Comparison of ENCODE assay signal across 17 mouse cellular contexts in genomic region chr1:177366914-177367313, GRCm38 (mm10).
A peak's percentile ranks its signal among the peaks of the same experiment; 100 is the strongest.
DNase-seq lines count a peak whose midpoint lies in the region; ATAC-seq and TF ChIP-seq lines count a peak whose summit lies in the region.
"Had no signal": no experiment of that assay in that cellular context is flagged by ENCODE, and none has a peak within 500 bp of the region (broad histone marks: within the 10 kb centered on the region; RNA-seq: fewer than 3 reads in every experiment).

No protein-coding gene starts in this region.

- WGBS in heart, embryonic 11.5 days (ENCODE audit: insufficient replicate concordance): 76% methylated on average over 6 of the region's 6 CpGs
- 37% methylated on average over 6 of the region's 6 CpGs for WGBS in forebrain, embryonic 16.5 days
- WGBS in midbrain, embryonic 13.5 days: 29% methylated on average over 6 of the region's 6 CpGs
- 77% methylated on average over 6 of the region's 6 CpGs for WGBS in kidney, adult 2 months

- no peaks in the 10 kb centered on the region for H3K9me3 ChIP-seq in heart, embryonic 11.5 days (replicated peaks; ENCODE audit: control insufficient read depth, low read length)
- no peaks in the 10 kb centered on the region for H3K9me3 ChIP-seq in forebrain, embryonic 16.5 days (ENCODE audit: control insufficient read depth, low read length)
- H3K9me3 ChIP-seq in midbrain, embryonic 13.5 days: no peaks in the 10 kb centered on the region
- H3K9me3 ChIP-seq: limb, embryonic 10.5 days had no signal

- ATAC-seq in heart, embryonic 11.5 days (replicated peaks; ENCODE audit: insufficient number of reproducible peaks, low FRiP score, low TSS enrichment): no peak
- 0 out of 2 replicates have a peak, but pooled peaks have one; percentile 43 for ATAC-seq in forebrain, embryonic 16.5 days
- ATAC-seq in midbrain, embryonic 13.5 days: peak; percentile 89

- H3K4me2 ChIP-seq in heart, embryonic 11.5 days: no peak overlapping the region
- H3K4me2 ChIP-seq in forebrain, embryonic 16.5 days (ENCODE audit: low read length): no peak overlapping the region
- no peak overlapping the region for H3K4me2 ChIP-seq in midbrain, embryonic 13.5 days (replicated peaks)

- no peak overlapping the region for H3K27ac ChIP-seq in heart, embryonic 11.5 days (ENCODE audit: low read depth, low read length)
- no peak overlapping the region for H3K27ac ChIP-seq in forebrain, embryonic 16.5 days (ENCODE audit: low read length)
- H3K27ac ChIP-seq in midbrain, embryonic 13.5 days: no peak overlapping the region
- no peak overlapping the region for H3K27ac ChIP-seq in kidney, adult 2 months (ENCODE audit: insufficient read depth, low read depth, low read length)
- H3K27ac ChIP-seq: heart, adult 2 months; kidney, postnatal 0 days; limb, embryonic 10.5 days; macrophage had no signal

- DNase-seq in heart, adult 11 months: peak; percentile 71
- DNase-seq in brain, embryonic 14.5 days (ENCODE audit: low read depth): peak; percentile 65
- no peak for DNase-seq in kidney, adult 2 months
- no peak for DNase-seq in urinary bladder, postnatal 36 days (ENCODE audit: low spot score in 2 of 2)
- DNase-seq: adrenal gland, postnatal 36 days; gastrocnemius, postnatal 25 days; heart, adult 2 months; kidney, adult 18-20 months; liver; thymus, adult 18-20 months; thymus, postnatal 36 days had no signal

- H3K9ac ChIP-seq in heart, embryonic 11.5 days (ENCODE audit: low read depth, low read length): no peak overlapping the region
- H3K9ac ChIP-seq in forebrain, embryonic 16.5 days (replicated peaks; ENCODE audit: low read depth, low read length): no peak overlapping the region
- H3K9ac ChIP-seq in midbrain, embryonic 13.5 days (replicated peaks): no peak overlapping the region

- no peak overlapping the region for H3K4me3 ChIP-seq in heart, embryonic 11.5 days (ENCODE audit: low read depth, low read length)
- H3K4me3 ChIP-seq in forebrain, embryonic 16.5 days (replicated peaks; ENCODE audit: low read length): no peak overlapping the region
- H3K4me3 ChIP-seq in midbrain, embryonic 13.5 days (replicated peaks): no peak overlapping the region
- no peak overlapping the region for H3K4me3 ChIP-seq in kidney, adult 2 months (ENCODE audit: insufficient read depth, low read depth, low read length)
- H3K4me3 ChIP-seq: heart, adult 2 months; limb, embryonic 10.5 days had no signal

- TF ChIP-seq POLR2A in brain, embryonic 14.5 days (IDR thresholded peaks at IDR 0.05; ENCODE audit: borderline replicate concordance, extremely low read depth, insufficient read depth, insufficient read length, poor library complexity, severe bottlenecking): no peak
- no peak for TF ChIP-seq POLR2A in kidney, adult 2 months (IDR thresholded peaks at IDR 0.05; ENCODE audit: low read depth, low read length)

- no peaks in the 10 kb centered on the region for H3K4me1 ChIP-seq in heart, embryonic 11.5 days (ENCODE audit: control insufficient read depth, insufficient read depth, low read length)
- peaks cover 8% of the 10 kb centered on the region for H3K4me1 ChIP-seq in forebrain, embryonic 16.5 days (replicated peaks; ENCODE audit: control insufficient read depth, insufficient read depth, low read length)
- peaks cover 16% of the 10 kb centered on the region for H3K4me1 ChIP-seq in midbrain, embryonic 13.5 days (replicated peaks)
- H3K4me1 ChIP-seq in kidney, adult 2 months (ENCODE audit: control insufficient read depth, insufficient read depth, low read length): no peaks in the 10 kb centered on the region
- H3K4me1 ChIP-seq: limb, embryonic 10.5 days had no signal

- H3K27me3 ChIP-seq in heart, embryonic 11.5 days (ENCODE audit: control insufficient read depth, insufficient read depth, low read length): no peaks in the 10 kb centered on the region
- no peaks in the 10 kb centered on the region for H3K27me3 ChIP-seq in forebrain, embryonic 16.5 days (replicated peaks; ENCODE audit: control insufficient read depth, insufficient read depth, low read length)
- no peaks in the 10 kb centered on the region for H3K27me3 ChIP-seq in midbrain, embryonic 13.5 days
- no peaks in the 10 kb centered on the region for H3K27me3 ChIP-seq in kidney, adult 2 months (replicated peaks; ENCODE audit: control insufficient read depth, insufficient read depth, low read length)

- no peaks in the 10 kb centered on the region for H3K36me3 ChIP-seq in heart, embryonic 11.5 days (ENCODE audit: control insufficient read depth, insufficient read depth, low read length)
- H3K36me3 ChIP-seq in forebrain, embryonic 16.5 days (ENCODE audit: control insufficient read depth, insufficient read depth): no peaks in the 10 kb centered on the region
- no peaks in the 10 kb centered on the region for H3K36me3 ChIP-seq in midbrain, embryonic 13.5 days
- H3K36me3 ChIP-seq in kidney, adult 2 months (ENCODE audit: control insufficient read depth, insufficient read depth, low read length): no peaks in the 10 kb centered on the region
- H3K36me3 ChIP-seq: limb, embryonic 10.5 days had no signal

- TF ChIP-seq CTCF in brain, embryonic 14.5 days (IDR thresholded peaks at IDR 0.05; ENCODE audit: borderline replicate concordance, extremely low read depth, insufficient read depth, insufficient read length): no peak
- TF ChIP-seq CTCF in kidney, adult 2 months (conservative IDR thresholded peaks at IDR 0.05; ENCODE audit: insufficient read depth, insufficient read length, low read depth, low read length): no peak

Comparison
In these comparisons a context has a peak if more than half of its experiments do, and no peak if none do; other contexts are left out.
1. DNase-seq: peak in heart, adult 11 months (single experiment) and brain, embryonic 14.5 days (single experiment); none in kidney, adult 2 months (single experiment) and urinary bladder, postnatal 36 days (0 of 2).